Mouse (Mus musculus) CH12.LX (cell line): Measurements from ENCODE around the gene Cacng2. TPM values are rescaled to one million over a fixed set of nuclear protein-coding genes. Genes with fewer than 3 reads are reported as not detected.

ENCODE experiments used
- DNase-seq: peaks from one replicate; pipeline ENCODE4 v3.0.0-alpha.2; 2013; ENCODE audit errors: extremely low read depth
- H3K27ac ChIP-seq: 2 replicates; pipeline ENCODE4 v1.5.1; 2012; ENCODE audit warnings: low read depth, mild to moderate bottlenecking, control low read depth, moderate library complexity; ENCODE audit not compliant: insufficient read depth
- H3K27me3 ChIP-seq: replicated peaks from 2 replicates; pipeline ENCODE3; 2012; ENCODE audit warnings: inconsistent platforms
- H3K36me3 ChIP-seq, 2 experiments: replicated peaks in 1 of 2; 2 replicates each; pipeline versions ENCODE3 to v1.6.1; 2012; ENCODE audit warnings: inconsistent platforms in 1 of 2, low read length in 1 of 2, mild to moderate bottlenecking in 1 of 2, mixed read lengths in 1 of 2, moderate library complexity in 1 of 2; ENCODE audit not compliant: control insufficient read depth in 1 of 2, insufficient read depth in 1 of 2
- H3K4me1 ChIP-seq, 2 experiments: 2 replicates each; pipeline ENCODE4 v1.6.1; 2012; ENCODE audit warnings: inconsistent platforms in 1 of 2, moderate library complexity in 1 of 2; ENCODE audit not compliant: insufficient read depth in 2 of 2, control insufficient read depth in 1 of 2
- H3K4me2 ChIP-seq: 2 replicates; pipeline ENCODE4 v1.6.1; 2012; ENCODE audit warnings: low read depth, mild to moderate bottlenecking, control low read depth; ENCODE audit not compliant: poor library complexity, insufficient read depth, severe bottlenecking
- H3K4me3 ChIP-seq, 3 experiments: fragments of 150-350 bp in 1 of 3; sonication (generic) in 1 of 3; replicated peaks in 1 of 3; 2 replicates each; pipeline versions ENCODE3 to v1.5.1; 2011 to 2012; ENCODE audit warnings: low read depth in 2 of 3, low read length in 2 of 3, mild to moderate bottlenecking in 2 of 3, moderate library complexity in 2 of 3, control low read depth in 1 of 3, improper control_type of control experiment in 1 of 3, inconsistent platforms in 1 of 3, mixed read lengths in 1 of 3; ENCODE audit not compliant: poor library complexity in 1 of 3
- H3K79me2 ChIP-seq: replicated peaks from 2 replicates; pipeline ENCODE4 v1.6.1; 2012; ENCODE audit warnings: mild to moderate bottlenecking, moderate library complexity; ENCODE audit not compliant: control insufficient read depth, poor library complexity, insufficient read depth, severe bottlenecking; ENCODE audit errors: extremely low read depth
- H3K9ac ChIP-seq: 2 replicates; pipeline ENCODE4 v1.6.1; 2012; ENCODE audit warnings: low read depth, mild to moderate bottlenecking, control low read depth, moderate library complexity; ENCODE audit not compliant: insufficient read depth
- H3K9me3 ChIP-seq: replicated peaks from 2 replicates; pipeline ENCODE3; 2012; ENCODE audit warnings: low read length, inconsistent platforms, mixed read lengths
- BHLHE40 ChIP-seq: IDR thresholded peaks from 2 replicates; pipeline ENCODE4 v1.6.1; 2011; ENCODE audit warnings: mild to moderate bottlenecking, low read depth, low read length, improper control_type of control experiment
- CHD1 ChIP-seq: IDR thresholded peaks from 2 replicates; pipeline ENCODE4 v1.6.1; 2012; ENCODE audit warnings: low read depth, low read length, improper control_type of control experiment, inconsistent platforms
- CHD2 ChIP-seq: IDR thresholded peaks from 2 replicates; pipeline ENCODE4 v1.6.1; 2011; ENCODE audit warnings: low read length, improper control_type of control experiment
- CTCF ChIP-seq, 2 experiments: IDR thresholded peaks in 1 of 2; conservative IDR thresholded peaks in 1 of 2; 2 replicates each; pipeline ENCODE4 v1.5.1; 2011 to 2012; ENCODE audit warnings: low read depth in 2 of 2, low read length in 2 of 2, improper control_type of control experiment in 1 of 2, inconsistent platforms in 1 of 2, mild to moderate bottlenecking in 1 of 2, moderate library complexity in 1 of 2
- ELF1 ChIP-seq: IDR thresholded peaks from 2 replicates; pipeline ENCODE4 v1.6.1; 2014; ENCODE audit warnings: low read depth, mild to moderate bottlenecking, inconsistent platforms, low read length, improper control_type of control experiment
- EP300 ChIP-seq: IDR thresholded peaks from 2 replicates; pipeline ENCODE4 v1.6.1; 2011; ENCODE audit warnings: low read length, improper control_type of control experiment
- ETS1 ChIP-seq: conservative IDR thresholded peaks from 2 replicates; pipeline ENCODE4 v1.6.1; 2012; ENCODE audit warnings: low read depth, mild to moderate bottlenecking, inconsistent platforms, low read length, improper control_type of control experiment, moderate library complexity
- GABPA ChIP-seq: IDR thresholded peaks from 2 replicates; pipeline ENCODE4 v1.6.1; 2012; ENCODE audit warnings: low read depth, low read length, improper control_type of control experiment, inconsistent platforms; ENCODE audit not compliant: insufficient replicate concordance
- HCFC1 ChIP-seq: IDR thresholded peaks from 2 replicates; pipeline ENCODE4 v1.6.1; 2012; ENCODE audit warnings: low read depth, mild to moderate bottlenecking, inconsistent platforms, low read length, improper control_type of control experiment
- IRF4 ChIP-seq: IDR thresholded peaks from 2 replicates; pipeline ENCODE4 v1.6.1; 2014; ENCODE audit warnings: low read depth, mild to moderate bottlenecking, inconsistent platforms, low read length, improper control_type of control experiment
- JUN ChIP-seq: IDR thresholded peaks from 2 replicates; pipeline ENCODE4 v1.6.1; 2011; ENCODE audit warnings: low read depth, mild to moderate bottlenecking, low read length, improper control_type of control experiment, moderate library complexity; ENCODE audit not compliant: insufficient read depth
- JUND ChIP-seq: conservative IDR thresholded peaks from 2 replicates; pipeline ENCODE4 v1.6.1; 2011; ENCODE audit warnings: low read depth, low read length, improper control_type of control experiment
- KAT2A ChIP-seq: IDR thresholded peaks from 2 replicates; pipeline ENCODE4 v1.6.1; 2012; ENCODE audit warnings: low read length, improper control_type of control experiment, inconsistent platforms; ENCODE audit not compliant: insufficient replicate concordance
- MAFK ChIP-seq: IDR thresholded peaks from 2 replicates; pipeline ENCODE4 v1.6.1; 2011; ENCODE audit warnings: low read length, improper control_type of control experiment; ENCODE audit not compliant: insufficient replicate concordance
- MAZ ChIP-seq: IDR thresholded peaks from 2 replicates; pipeline ENCODE4 v1.6.1; 2012; ENCODE audit warnings: low read depth, mild to moderate bottlenecking, inconsistent platforms, low read length, improper control_type of control experiment, moderate library complexity
- MXI1 ChIP-seq: IDR thresholded peaks from 2 replicates; pipeline ENCODE4 v1.6.1; 2011; ENCODE audit warnings: mild to moderate bottlenecking, low read depth, low read length, improper control_type of control experiment
- MYC ChIP-seq: IDR thresholded peaks from 2 replicates; pipeline ENCODE4 v1.6.1; 2011; ENCODE audit warnings: low read depth, mild to moderate bottlenecking, improper control_type of control experiment, low read length
- NELFE ChIP-seq: IDR thresholded peaks from 2 replicates; pipeline ENCODE4 v1.6.1; 2011; ENCODE audit warnings: low read depth, low read length, improper control_type of control experiment
- NRF1 ChIP-seq: IDR thresholded peaks from 2 replicates; pipeline ENCODE4 v1.6.1; 2014; ENCODE audit warnings: low read depth, mild to moderate bottlenecking, inconsistent platforms, low read length, improper control_type of control experiment, moderate library complexity
- RAD21 ChIP-seq: IDR thresholded peaks from 2 replicates; pipeline ENCODE4 v1.6.1; 2011; ENCODE audit warnings: low read depth, mild to moderate bottlenecking, low read length, improper control_type of control experiment, moderate library complexity
- RCOR1 ChIP-seq: conservative IDR thresholded peaks from 2 replicates; pipeline ENCODE4 v1.6.1; 2012; ENCODE audit warnings: low read depth, mild to moderate bottlenecking, inconsistent platforms, low read length, improper control_type of control experiment
- SIN3A ChIP-seq: IDR thresholded peaks from 2 replicates; pipeline ENCODE4 v1.6.1; 2012; ENCODE audit warnings: low read length, improper control_type of control experiment, inconsistent platforms
- TCF12 ChIP-seq: IDR thresholded peaks from 2 replicates; pipeline ENCODE4 v1.6.1; 2014; ENCODE audit warnings: low read depth, mild to moderate bottlenecking, inconsistent platforms, low read length, improper control_type of control experiment
- UBTF ChIP-seq: IDR thresholded peaks from 2 replicates; pipeline ENCODE4 v1.6.1; 2012; ENCODE audit warnings: low read depth, mild to moderate bottlenecking, inconsistent platforms, low read length, improper control_type of control experiment, moderate library complexity
- USF2 ChIP-seq: conservative IDR thresholded peaks from 2 replicates; pipeline ENCODE4 v1.6.1; 2011; ENCODE audit warnings: low read depth, low read length, improper control_type of control experiment
- ZC3H11A ChIP-seq: IDR thresholded peaks from 2 replicates; pipeline ENCODE4 v1.6.1; 2012; ENCODE audit warnings: low read depth, mild to moderate bottlenecking, inconsistent platforms, low read length, improper control_type of control experiment
- ZKSCAN1 ChIP-seq: IDR thresholded peaks from 2 replicates; pipeline ENCODE4 v1.6.1; 2012; ENCODE audit warnings: low read depth, inconsistent platforms, low read length, improper control_type of control experiment, borderline replicate concordance
- ZMIZ1 ChIP-seq: IDR thresholded peaks from 2 replicates; pipeline ENCODE4 v1.6.1; 2012; ENCODE audit warnings: low read depth, mild to moderate bottlenecking, inconsistent platforms, low read length, improper control_type of control experiment
- dilution Hi-C: fragments of 300-500 bp; cut with MboI; formaldehyde crosslinking; loops from 2 replicates; pipeline ENCODE4 v1.14.3; 2020; ENCODE audit warnings: low sequenced_read_pairs; ENCODE audit not compliant: extremely low pct_unique_long_range_greater_than_20kb, extremely low pct_ligation_motif_present
- in situ Hi-C: fragments of 300-500 bp; cut with MboI; formaldehyde crosslinking; loops from 3 replicates; pipeline ENCODE4 v1.14.3; 2019; ENCODE audit warnings: low sequenced_read_pairs, low pct_ligation_motif_present, low pct_unique_long_range_greater_than_20kb, mixed read lengths
- polyA plus RNA-seq: library from polyadenylated mRNA; unstranded; fragments of >175 nt; gene quantifications from 2 replicates; pipeline ENCODE4 v1.2.1, GENCODE M21; 2012; ENCODE audit warnings: low read depth; ENCODE audit not compliant: insufficient read length
- total RNA-seq, 2 experiments: library from RNA; depleted of rRNA; stranded (reverse); fragments of 300-350 nt in 1 of 2; fragments of >200 nt in 1 of 2; gene quantifications; 2 replicates each; pipeline ENCODE4 v1.2.3; 2012 to 2014

The Cacng2 gene
- total and polyA plus RNA-seq, 3 experiments = not detected

GRCm38 (mm10) chr15:78155421-78155820 lies 35.6 kb upstream of the Cacng2 start:
- Histone ChIP-seq H3K9me3 (no peaks in the 10 kb centered on the region), H3K4me3 (no peak overlapping the region), H3K9ac (no peak overlapping the region), H3K27ac (no peak overlapping the region), H3K36me3 (peaks cover 0 to 23% of the 10 kb centered on the region in 2 experiments), H3K27me3 (peaks cover 62% of the 10 kb centered on the region), H3K79me2 (no peaks in the 10 kb centered on the region), H3K4me1 (peaks cover 0 to 3% of the 10 kb centered on the region in 2 experiments; a peak in 2 of 4 replicates), H3K4me2 (no peak overlapping the region)
- TF ChIP-seq ZMIZ1 (no peak), ETS1 (no peak), JUND (no peak), KAT2A (no peak), MXI1 (no peak), RCOR1 (no peak), IRF4 (no peak), UBTF (no peak), CTCF (conservative IDR thresholded peaks at IDR 0.05 in 1 of 2, IDR thresholded peaks at IDR 0.05 in 1 of 2; ENCODE audit: low read depth in 2 of 2, low read length in 2 of 2) (no peak), ZKSCAN1 (no peak), MAZ (no peak), SIN3A (no peak), ZC3H11A (no peak), USF2 (no peak), ELF1 (no peak), CHD2 (no peak), NRF1 (no peak), GABPA (no peak), MAFK (no peak), HCFC1 (no peak)
- no peak for DNase-seq
- in situ Hi-C loops = loop anchor here (10.0 to 25.0 kb wide), 2 partner anchors 151 to 418 kb away; partner anchors contain the start of gene Apol9b
- dilution Hi-C loops = no loop called here

GRCm38 (mm10) chr15:78153045-78153775 lies 33.4 kb upstream of the Cacng2 start:
- TF ChIP-seq KAT2A (no peak), BHLHE40 (no peak), NELFE (no peak), EP300 (no peak), NRF1 (no peak), MYC (no peak), MAFK (no peak), CHD1 (no peak), RAD21 (no peak), CTCF (conservative IDR thresholded peaks at IDR 0.05 in 1 of 2, IDR thresholded peaks at IDR 0.05 in 1 of 2; ENCODE audit: low read depth in 2 of 2, low read length in 2 of 2) (no peak), TCF12 (no peak), JUND (no peak), GABPA (no peak), UBTF (no peak), JUN (no peak), MXI1 (no peak), ZMIZ1 (no peak)
- in situ Hi-C loops = loop anchor here (10.0 to 25.0 kb wide), 2 partner anchors 148 to 416 kb away; partner anchors contain the start of gene Apol9b

More at GRCm38 (mm10) chr15:78153045-78153775, 33.4 kb upstream of the Cacng2 start:
- no peak for DNase-seq
- dilution Hi-C loops = no loop called here
- H3K36me3 ChIP-seq = peaks cover 0 to 1% of the 10 kb centered on the region in 2 experiments
- no peak overlapping the region for H3K4me2 ChIP-seq
- peaks cover 2% of the 10 kb centered on the region for H3K9me3 ChIP-seq
- peaks cover 82% of the 10 kb centered on the region for H3K27me3 ChIP-seq
- H3K4me1 ChIP-seq = peaks cover 0 to 5% of the 10 kb centered on the region in 2 experiments; a peak in 2 of 4 replicates
- H3K79me2 ChIP-seq = no peaks in the 10 kb centered on the region
- H3K4me3 ChIP-seq = no peak overlapping the region
- H3K9ac ChIP-seq = no peak overlapping the region
- H3K27ac ChIP-seq = no peak overlapping the region
